Comparison of ENCODE assay signal across 19 mouse cellular contexts in genomic region chr4:91907147-91907546, GRCm38 (mm10).
DNase-seq lines count a peak whose midpoint lies in the region; TF ChIP-seq lines count a peak whose summit lies in the region.
"Had no signal": no experiment of that assay in that cellular context is flagged by ENCODE, and none has a peak within 500 bp of the region (broad histone marks: within the 10 kb centered on the region; RNA-seq: fewer than 3 reads in every experiment).

No protein-coding gene starts in this region.

- no peak for TF ChIP-seq RAD21 in MEL (IDR thresholded peaks at IDR 0.05; ENCODE audit: low read depth, low read length)

- TF ChIP-seq POLR2A in MEL (IDR thresholded peaks at IDR 0.05; ENCODE audit: control insufficient read depth in 1 of 2, insufficient read depth in 1 of 2, low read depth in 1 of 2, low read length in 2 of 2, poor library complexity in 1 of 2): no peak

- no peak overlapping the region for H3K27ac ChIP-seq in MEL (ENCODE audit: control insufficient read depth, low read depth, low read length)

- H3K9ac ChIP-seq in MEL (ENCODE audit: control insufficient read depth, low read depth, low read length, poor library complexity, severe bottlenecking): no peak overlapping the region

- H3K4me1 ChIP-seq in MEL (ENCODE audit: control insufficient read depth in 1 of 2, insufficient read depth in 2 of 2, low read length in 2 of 2): no peaks in the 10 kb centered on the region; a peak in 1 of 4 replicates

- H3K36me3 ChIP-seq in MEL (ENCODE audit: control insufficient read depth in 1 of 2, insufficient read depth in 2 of 2, low read length in 2 of 2): peaks cover 0 to 2% of the 10 kb centered on the region in 2 experiments; a peak in 1 of 4 replicates
- H3K36me3 ChIP-seq: G1E had no signal

- TF ChIP-seq EP300 in MEL (IDR thresholded peaks at IDR 0.05; ENCODE audit: low read depth in 1 of 2, low read length in 2 of 2): peak; percentile 43 to 76; a peak in 3 of 4 replicates

- peak; percentile 49 for DNase-seq in A20 (ENCODE audit: low read depth, low spot score)
- peak; percentile 23 for DNase-seq in MEL (ENCODE audit: low read depth, low spot score)
- DNase-seq in lung, postnatal 10 days: no peak
- DNase-seq in urinary bladder, postnatal 25 days (ENCODE audit: low spot score): no peak
- DNase-seq: adrenal gland, adult 2 months; adrenal gland, adult 8-10 months; adrenal gland, postnatal 10 days; adrenal gland, postnatal 14 days; adrenal gland, postnatal 25 days; adrenal gland, postnatal 36 days; B cell, adult 2 months; cerebellum, adult 11 months; cerebellum, adult 11-12 months; cerebellum, adult 18-20 months; cerebellum, adult 2 months; cerebellum, adult 8-10 months had no signal

- no peaks in the 10 kb centered on the region for H3K79me2 ChIP-seq in MEL (ENCODE audit: control insufficient read depth, insufficient read depth, low read length, poor library complexity)

- no peak for TF ChIP-seq CTCF in MEL (IDR thresholded peaks at IDR 0.05 in 2 of 3, conservative IDR thresholded peaks at IDR 0.05 in 1 of 3; ENCODE audit: control insufficient read depth in 1 of 3, insufficient read depth in 1 of 3, low read depth in 2 of 3, low read length in 3 of 3, poor library complexity in 1 of 3, severe bottlenecking in 1 of 3)

- H3K4me3 ChIP-seq in MEL (ENCODE audit: control insufficient read depth in 1 of 2, insufficient read depth in 1 of 2, low read depth in 2 of 2, low read length in 2 of 2): no peak overlapping the region

- H3K9me3 ChIP-seq in MEL (replicated peaks; ENCODE audit: insufficient read depth, low read length): no peaks in the 10 kb centered on the region
- H3K9me3 ChIP-seq: G1E had no signal

- H3K27me3 ChIP-seq in MEL (ENCODE audit: control insufficient read depth in 1 of 2, insufficient read depth in 2 of 2, low read length in 2 of 2): no peaks in the 10 kb centered on the region
- H3K27me3 ChIP-seq: CH12.LX, Patski had no signal

TF ChIP-seq in MEL, 35 proteins besides CTCF, POLR2A, EP300 and RAD21:
- no peak for TF ChIP-seq CHD1 (IDR thresholded peaks at IDR 0.05; ENCODE audit: low read depth, low read length)
- TF ChIP-seq MAX (IDR thresholded peaks at IDR 0.05; ENCODE audit: low read length): no peak
- no peak for TF ChIP-seq POLR2AphosphoS2 (IDR thresholded peaks at IDR 0.05; ENCODE audit: low read length)
- no peak for TF ChIP-seq GABPA (IDR thresholded peaks at IDR 0.05; ENCODE audit: low read depth, low read length)
- TF ChIP-seq ZMIZ1 (IDR thresholded peaks at IDR 0.05; ENCODE audit: low read depth, low read length): no peak
- no peak for TF ChIP-seq POLR2AphosphoS5 (IDR thresholded peaks at IDR 0.05; ENCODE audit: borderline replicate concordance, low read depth, low read length)
- TF ChIP-seq NRF1 (IDR thresholded peaks at IDR 0.05; ENCODE audit: insufficient read depth, low read depth, low read length, poor library complexity, severe bottlenecking): no peak
- no peak; the same call in 1 of the 2 replicates for TF ChIP-seq SMC3 (IDR thresholded peaks at IDR 0.05; ENCODE audit: low read depth, low read length)
- TF ChIP-seq MYB (IDR thresholded peaks at IDR 0.05; ENCODE audit: low read depth, low read length): no peak
- no peak for TF ChIP-seq MAZ (IDR thresholded peaks at IDR 0.05; ENCODE audit: low read depth, low read length)
- no peak for TF ChIP-seq UBTF (IDR thresholded peaks at IDR 0.05; ENCODE audit: borderline replicate concordance, insufficient read depth, low read depth, low read length)
- peak; percentile 21; the same call in 1 of the 2 replicates for TF ChIP-seq RCOR1 (IDR thresholded peaks at IDR 0.05; ENCODE audit: low read depth, low read length)
- no peak for TF ChIP-seq BHLHE40 (IDR thresholded peaks at IDR 0.05; ENCODE audit: borderline replicate concordance, low read depth, low read length)
- TF ChIP-seq MAFK (IDR thresholded peaks at IDR 0.05; ENCODE audit: borderline replicate concordance, low read depth, low read length): no peak
- no peak for TF ChIP-seq SIN3A (IDR thresholded peaks at IDR 0.05; ENCODE audit: low read length)
- peak; percentile 42; the same call in 1 of the 2 replicates for TF ChIP-seq GATA1 (IDR thresholded peaks at IDR 0.05; ENCODE audit: low read depth, low read length)
- TF ChIP-seq CHD2 (IDR thresholded peaks at IDR 0.05; ENCODE audit: low read length): no peak
- no peak for TF ChIP-seq MEF2A (IDR thresholded peaks at IDR 0.05; ENCODE audit: extremely low read depth, insufficient replicate concordance, low read depth, low read length, poor library complexity, severe bottlenecking)
- no peak for TF ChIP-seq USF2 (IDR thresholded peaks at IDR 0.05; ENCODE audit: borderline replicate concordance in 1 of 2, insufficient read depth in 1 of 2, low read depth in 1 of 2, low read length in 2 of 2)
- TF ChIP-seq TCF12 (IDR thresholded peaks at IDR 0.05; ENCODE audit: low read depth, low read length): peak; percentile 89; the same call in 1 of the 2 replicates
- no peak for TF ChIP-seq HCFC1 (IDR thresholded peaks at IDR 0.05; ENCODE audit: low read depth, low read length)
- no peak for TF ChIP-seq ZNF384 (IDR thresholded peaks at IDR 0.05; ENCODE audit: low read depth, low read length)

Comparison
In these comparisons a context has a peak if more than half of its experiments do, and no peak if none do; other contexts are left out.
1. DNase-seq: peak in A20 (single experiment) and MEL (single experiment); none in lung, postnatal 10 days (single experiment) and urinary bladder, postnatal 25 days (single experiment).